Mouse (Mus musculus): ENCODE measurements around the gene Rps26.

Rps26 gene

GRCm38 (mm10) chr10:128602470-128603128 lies 23.9 kb downstream of the Rps26 start:
- DNase-seq: no peak

GRCm38 (mm10) chr10:128601499-128601898 lies 25.0 kb downstream of the Rps26 start:
- DNase-seq: no peak

GRCm38 (mm10) chr10:128598476-128598875 lies 28.1 kb downstream of the Rps26 start:
- no peak for DNase-seq

GRCm38 (mm10) chr10:128592797-128593196 lies 33.8 kb downstream of the Rps26 start:
- DNase-seq: no peak

GRCm38 (mm10) chr10:128591436-128591835 lies 35.1 kb downstream of the Rps26 start:
- no peak for DNase-seq

- DNase-seq: peak; percentile 79 to 87
These were observed 36.3 kb downstream of the Rps26 start for GRCm38 (mm10) chr10:128590193-128590690.

GRCm38 (mm10) chr10:128589464-128590192 lies 36.9 kb downstream of the Rps26 start, which contains the start of gene Erbb3:
Erbb3 (minus strand) TSS chr10:128589652.
- peak; percentile 43 to 64 for DNase-seq

GRCm38 (mm10) chr10:128588775-128589463 lies 37.6 kb downstream of the Rps26 start:
- no peak for DNase-seq

- no peak for DNase-seq
These were observed 38.4 kb downstream of the Rps26 start for GRCm38 (mm10) chr10:128588136-128588535.

- DNase-seq: no peak
These were observed 38.9 kb downstream of the Rps26 start for GRCm38 (mm10) chr10:128587697-128588096.

- DNase-seq: no peak
These were observed 39.4 kb downstream of the Rps26 start for GRCm38 (mm10) chr10:128587120-128587519.

GRCm38 (mm10) chr10:128586546-128586945 lies 40.0 kb downstream of the Rps26 start:
- no peak for DNase-seq

GRCm38 (mm10) chr10:128584386-128584785 lies 42.2 kb downstream of the Rps26 start:
- DNase-seq: no peak

GRCm38 (mm10) chr10:128583644-128584043 lies 42.9 kb downstream of the Rps26 start:
- DNase-seq: peak; percentile 33 to 58

GRCm38 (mm10) chr10:128579731-128580130 lies 46.8 kb downstream of the Rps26 start:
- DNase-seq: no peak

GRCm38 (mm10) chr10:128579298-128579697 lies 47.2 kb downstream of the Rps26 start:
- no peak for DNase-seq

GRCm38 (mm10) chr10:128578330-128578729 lies 48.2 kb downstream of the Rps26 start:
- DNase-seq: no peak

GRCm38 (mm10) chr10:128575063-128575462 lies 51.5 kb downstream of the Rps26 start:
- DNase-seq: no peak
